Comparison of ENCODE assay signal across 8 mouse cellular contexts in the genomic region with DNA sequence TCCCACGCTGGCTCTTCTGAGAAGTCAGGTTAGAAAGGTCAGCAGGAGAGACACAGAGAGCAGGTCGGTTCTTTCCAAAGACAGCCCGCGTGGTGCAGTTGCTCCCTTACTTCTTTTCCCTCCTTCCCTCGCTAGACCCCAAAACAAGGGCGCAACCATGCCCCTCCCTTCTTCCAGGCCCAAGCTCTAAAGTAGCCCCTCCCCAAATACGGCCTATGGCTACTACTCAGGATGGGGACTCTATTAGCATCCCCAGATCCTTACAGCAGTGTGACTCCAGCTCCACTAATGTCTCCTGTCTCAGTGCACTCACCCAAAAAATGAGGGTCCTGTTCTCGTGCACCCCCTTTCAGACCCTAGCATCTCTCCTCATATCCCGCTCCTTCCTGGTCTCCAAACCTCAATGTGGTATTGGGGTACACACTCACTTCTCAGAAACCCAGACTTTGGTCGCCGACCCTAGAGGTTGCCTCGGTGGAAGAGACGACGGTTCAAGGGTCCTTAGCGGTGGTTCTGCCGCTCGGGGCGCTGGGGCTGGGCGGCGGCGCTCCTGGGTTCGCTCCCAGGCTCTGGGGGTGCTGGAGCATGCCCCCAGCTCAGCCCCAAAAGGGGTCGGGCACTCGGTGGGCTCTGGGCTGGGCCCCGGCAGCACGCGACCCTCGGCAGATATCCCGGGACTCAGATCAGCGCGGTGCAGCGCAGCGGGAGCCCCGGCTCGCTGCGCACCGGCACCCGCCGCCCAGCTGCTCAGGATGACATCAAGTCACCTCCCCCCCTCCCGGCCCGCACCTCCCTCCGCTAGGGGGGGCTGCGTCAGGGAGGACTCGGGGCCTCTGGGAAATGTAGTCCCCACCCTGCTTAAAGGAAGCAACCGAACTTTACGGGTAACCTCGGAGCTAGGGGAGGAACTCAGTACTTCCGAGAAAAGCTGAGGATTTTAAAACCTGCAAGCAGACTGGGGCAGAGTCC. TPM values are rescaled to one million over a fixed set of nuclear protein-coding genes. Genes with fewer than 3 reads are reported as not detected.
A peak's percentile ranks its signal among the peaks of the same experiment; 100 is the strongest.
DNase-seq lines count a peak whose midpoint lies in the region; ATAC-seq and TF ChIP-seq lines count a peak whose summit lies in the region.

A gene (minus strand): TSS at position 789 of the 969 bp plus-strand sequence.

- no peaks in the 10 kb centered on the region for H3K9me3 ChIP-seq in E14TG2a.4 (ENCODE audit: low read length)
- H3K9me3 ChIP-seq in forebrain, embryonic 13.5 days (replicated peaks), result no peaks in the 10 kb centered on the region
- H3K9me3 ChIP-seq in liver, postnatal 0 days (ENCODE audit: low read length), result no peaks in the 10 kb centered on the region
- H3K9me3 ChIP-seq in neural tube, embryonic 14.5 days (ENCODE audit: control insufficient read depth, low read length), result no peaks in the 10 kb centered on the region

- peaks cover 42% of the 10 kb centered on the region for H3K36me3 ChIP-seq in E14TG2a.4 (ENCODE audit: insufficient read depth, low read length)
- peaks cover 35% of the 10 kb centered on the region for H3K36me3 ChIP-seq in forebrain, embryonic 13.5 days (ENCODE audit: poor library complexity, severe bottlenecking)
- H3K36me3 ChIP-seq in liver, postnatal 0 days (replicated peaks; ENCODE audit: insufficient read depth, low read length), result no peaks in the 10 kb centered on the region
- H3K36me3 ChIP-seq in neural tube, embryonic 14.5 days (ENCODE audit: control insufficient read depth, insufficient read depth, low read length), result peaks cover 19% of the 10 kb centered on the region

- WGBS in forebrain, embryonic 13.5 days, result under 1% methylated on average over 47 of the region's 48 CpGs
- WGBS in large intestine, adult 2 months, result 6% methylated on average over 48 of the region's 48 CpGs
- 7% methylated on average over 42 of the region's 48 CpGs for WGBS in liver, postnatal 0 days (ENCODE audit: insufficient replicate concordance)
- 1% methylated on average over 48 of the region's 48 CpGs for WGBS in neural tube, embryonic 14.5 days

- no peak for TF ChIP-seq CTCF in E14TG2a.4 (conservative IDR thresholded peaks at IDR 0.05; ENCODE audit: low read length)
- TF ChIP-seq CTCF in liver, postnatal 0 days (IDR thresholded peaks at IDR 0.05; ENCODE audit: low read depth), result peak; percentile 81

- peak within 1 kb of the TSS; percentile 94 for H3K4me3 ChIP-seq in E14TG2a.4 (replicated peaks; ENCODE audit: low read length)
- peak within 1 kb of the TSS; percentile 80 for H3K4me3 ChIP-seq in forebrain, embryonic 13.5 days
- H3K4me3 ChIP-seq in liver, postnatal 0 days (ENCODE audit: low read depth, low read length), result peak within 1 kb of the TSS; percentile 70
- H3K4me3 ChIP-seq in neural tube, embryonic 14.5 days (ENCODE audit: low read depth, low read length), result peak within 1 kb of the TSS; percentile 81

- peak within 1 kb of the TSS; percentile 93 for H3K27ac ChIP-seq in forebrain, embryonic 13.5 days
- H3K27ac ChIP-seq in liver, postnatal 0 days (ENCODE audit: low read depth), result peak within 1 kb of the TSS; percentile 96
- H3K27ac ChIP-seq in neural tube, embryonic 14.5 days (ENCODE audit: low read depth, low read length), result peak within 1 kb of the TSS; percentile 90

- no peaks in the 10 kb centered on the region for H3K27me3 ChIP-seq in E14TG2a.4 (ENCODE audit: insufficient read depth, low read length)
- H3K27me3 ChIP-seq in forebrain, embryonic 13.5 days, result no peaks in the 10 kb centered on the region
- H3K27me3 ChIP-seq in liver, postnatal 0 days (ENCODE audit: insufficient read depth, low read length), result no peaks in the 10 kb centered on the region
- no peaks in the 10 kb centered on the region for H3K27me3 ChIP-seq in neural tube, embryonic 14.5 days (ENCODE audit: control insufficient read depth, insufficient read depth, low read length)

- H3K4me2 ChIP-seq in forebrain, embryonic 13.5 days, result peak within 1 kb of the TSS; percentile 75
- peak within 1 kb of the TSS; percentile 83 for H3K4me2 ChIP-seq in liver, postnatal 0 days (ENCODE audit: low read depth, low read length)
- H3K4me2 ChIP-seq in neural tube, embryonic 14.5 days (ENCODE audit: low read depth, low read length), result peak within 1 kb of the TSS; percentile 84

- peaks cover 59% of the 10 kb centered on the region for H3K4me1 ChIP-seq in E14TG2a.4 (replicated peaks; ENCODE audit: low read depth, low read length)
- peaks cover 11% of the 10 kb centered on the region for H3K4me1 ChIP-seq in forebrain, embryonic 13.5 days
- H3K4me1 ChIP-seq in liver, postnatal 0 days (ENCODE audit: insufficient read depth), result peaks cover 30% of the 10 kb centered on the region
- peaks cover 10% of the 10 kb centered on the region for H3K4me1 ChIP-seq in neural tube, embryonic 14.5 days (ENCODE audit: control insufficient read depth, insufficient read depth, low read length)

- peak; percentile 93 for ATAC-seq in forebrain, embryonic 13.5 days
- ATAC-seq in liver, postnatal 0 days, result peak; percentile 94
- ATAC-seq in neural tube, embryonic 14.5 days (ENCODE audit: low read depth), result peak; percentile 93

- DNase-seq in c-Kit-positive CD71-positive TER-119-positive erythroid progenitor cells, embryonic 14.5 days (ENCODE audit: low spot score), result peak; percentile 90
- peak; percentile 95 to 96 for DNase-seq in heart, postnatal 10 days
- DNase-seq in large intestine, adult 2 months (ENCODE audit: low read depth, low spot score), result peak; percentile 82
- DNase-seq in liver, postnatal 0 days, result peak; percentile 96
- peak; percentile 96 for DNase-seq in testis, postnatal 10 days (ENCODE audit: low spot score)

- H3K9ac ChIP-seq in forebrain, embryonic 13.5 days, result peak within 1 kb of the TSS; percentile 87
- peak within 1 kb of the TSS; percentile 69 for H3K9ac ChIP-seq in liver, postnatal 0 days (replicated peaks)
- peak within 1 kb of the TSS; percentile 87 for H3K9ac ChIP-seq in neural tube, embryonic 14.5 days (replicated peaks; ENCODE audit: low read depth, low read length)

- intact Hi-C loops in heart, postnatal 10 days (cut with DNase I), result loop anchor here (1.0 kb wide), 1 partner anchor 94 kb away; a partner anchor contains a TSS

- no peak for TF ChIP-seq EP300 in liver, postnatal 0 days (IDR thresholded peaks at IDR 0.05; ENCODE audit: low read depth)

RNA-seq across cellular contexts. Expression of the gene that starts here (rescaled TPM):
- polyA plus RNA-seq in forebrain, embryonic 13.5 days (2015; fragmentation: Nextera tagmentation; extraction: Ambion mirVana), result 53.7 and 58.8 TPM in 2 replicates
- total RNA-seq in heart, postnatal 10 days (2021), result 10 to 100 TPM; 30.7 to 31.7 TPM
- polyA plus RNA-seq in large intestine, adult 2 months (2012; rRNA removed), result 38.1 and 44.0 TPM in 2 replicates
- 3.2 and 3.8 TPM in 2 replicates for polyA plus RNA-seq in liver, postnatal 0 days (2015; fragmentation: Nextera tagmentation; extraction: Ambion mirVana)
- 150 and 154 TPM in 2 replicates for polyA plus RNA-seq in neural tube, embryonic 14.5 days (2014; fragmentation: Nextera tagmentation; extraction: Ambion mirVana)

Comparison
In these comparisons a context has a peak if more than half of its experiments do, and no peak if none do; other contexts are left out.
1. Peak in every context shown above with its lines: DNase-seq, ATAC-seq, H3K4me3 ChIP-seq and H3K27ac ChIP-seq.